Mouse (Mus musculus): ENCODE measurements around the gene Dscaml1. TPM values are rescaled to one million over a fixed set of nuclear protein-coding genes. Genes with fewer than 3 reads are reported as not detected.

Gene Dscaml1
- polyA plus RNA-seq, 1 experiment, result 32.4 TPM

DNA sequence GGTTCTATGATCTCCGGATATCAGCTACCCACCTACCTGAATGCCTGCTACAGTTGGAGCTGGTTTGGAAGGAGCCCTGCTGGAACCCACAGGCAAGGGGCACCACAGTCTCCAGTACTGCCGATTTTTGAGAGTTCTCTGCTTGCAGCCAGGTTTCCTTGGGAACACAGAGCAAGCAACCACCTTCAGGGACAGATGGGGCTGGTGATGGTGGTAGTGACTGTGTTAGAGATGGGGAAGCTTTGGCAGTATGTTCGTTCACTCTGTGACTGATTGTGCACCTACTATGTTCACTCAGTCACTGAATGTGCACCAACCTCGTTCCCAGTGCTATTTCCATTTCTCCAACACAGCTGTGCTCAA is 252.2 kb downstream of the Dscaml1 start:
- Histone ChIP-seq H3K27ac (ENCODE audit: control insufficient read depth, insufficient read depth, low read depth, low read length) (no peak overlapping the region), H3K27me3 (ENCODE audit: control insufficient read depth, insufficient read depth, low read length) (no peaks in the 10 kb centered on the region), H3K36me3 (ENCODE audit: control insufficient read depth, insufficient read depth, low read length) (no peaks in the 10 kb centered on the region), H3K4me1 (ENCODE audit: control insufficient read depth, insufficient read depth, low read length) (peaks cover 5% of the 10 kb centered on the region), H3K4me3 (ENCODE audit: control insufficient read depth, low read depth, low read length) (no peak overlapping the region)
- TF ChIP-seq CTCF (IDR thresholded peaks at IDR 0.05; ENCODE audit: control insufficient read depth, insufficient read depth, insufficient replicate concordance, low read depth, low read length), result no peak
- TF ChIP-seq POLR2A (IDR thresholded peaks at IDR 0.05; ENCODE audit: control insufficient read depth, low read depth, low read length), result no peak

DNA sequence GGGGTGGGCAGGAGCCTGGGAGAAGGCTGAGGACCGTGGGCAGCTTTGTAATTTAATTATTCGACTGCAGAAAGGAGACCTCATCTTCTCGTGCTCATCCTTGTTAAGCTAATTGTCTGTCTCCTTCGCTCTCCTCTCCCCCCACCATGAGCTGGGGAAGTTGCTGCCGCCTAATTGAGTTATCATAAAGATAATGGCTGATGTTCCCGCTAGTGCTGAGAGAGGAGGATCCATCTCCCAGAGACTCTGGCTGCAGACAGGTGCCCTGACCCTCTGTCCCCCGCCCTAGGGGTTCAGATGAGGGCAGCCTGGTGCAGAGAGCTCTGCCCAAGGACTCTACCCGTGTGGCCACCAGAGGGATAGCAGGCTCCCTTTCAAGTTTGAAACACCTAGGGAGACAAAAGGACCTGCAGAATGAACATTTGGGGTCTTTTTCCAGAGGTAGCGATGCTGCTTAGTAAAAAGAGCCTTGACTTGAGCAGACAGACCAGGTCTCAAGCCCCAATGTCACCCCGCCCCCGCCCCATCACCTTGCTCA is 256.1 kb downstream of the Dscaml1 start:
- H3K27ac ChIP-seq (ENCODE audit: control insufficient read depth, insufficient read depth, low read depth, low read length), result no peak overlapping the region
- peak overlapping the region; percentile 70 for H3K4me3 ChIP-seq (ENCODE audit: control insufficient read depth, low read depth, low read length)
- H3K36me3 ChIP-seq (ENCODE audit: control insufficient read depth, insufficient read depth, low read length), result no peaks in the 10 kb centered on the region
- no peaks in the 10 kb centered on the region for H3K27me3 ChIP-seq (ENCODE audit: control insufficient read depth, insufficient read depth, low read length)
- TF ChIP-seq POLR2A (IDR thresholded peaks at IDR 0.05; ENCODE audit: control insufficient read depth, low read depth, low read length), result no peak
- H3K4me1 ChIP-seq (ENCODE audit: control insufficient read depth, insufficient read depth, low read length), result peaks cover 5% of the 10 kb centered on the region; the same call in 1 of the 2 replicates

DNA sequence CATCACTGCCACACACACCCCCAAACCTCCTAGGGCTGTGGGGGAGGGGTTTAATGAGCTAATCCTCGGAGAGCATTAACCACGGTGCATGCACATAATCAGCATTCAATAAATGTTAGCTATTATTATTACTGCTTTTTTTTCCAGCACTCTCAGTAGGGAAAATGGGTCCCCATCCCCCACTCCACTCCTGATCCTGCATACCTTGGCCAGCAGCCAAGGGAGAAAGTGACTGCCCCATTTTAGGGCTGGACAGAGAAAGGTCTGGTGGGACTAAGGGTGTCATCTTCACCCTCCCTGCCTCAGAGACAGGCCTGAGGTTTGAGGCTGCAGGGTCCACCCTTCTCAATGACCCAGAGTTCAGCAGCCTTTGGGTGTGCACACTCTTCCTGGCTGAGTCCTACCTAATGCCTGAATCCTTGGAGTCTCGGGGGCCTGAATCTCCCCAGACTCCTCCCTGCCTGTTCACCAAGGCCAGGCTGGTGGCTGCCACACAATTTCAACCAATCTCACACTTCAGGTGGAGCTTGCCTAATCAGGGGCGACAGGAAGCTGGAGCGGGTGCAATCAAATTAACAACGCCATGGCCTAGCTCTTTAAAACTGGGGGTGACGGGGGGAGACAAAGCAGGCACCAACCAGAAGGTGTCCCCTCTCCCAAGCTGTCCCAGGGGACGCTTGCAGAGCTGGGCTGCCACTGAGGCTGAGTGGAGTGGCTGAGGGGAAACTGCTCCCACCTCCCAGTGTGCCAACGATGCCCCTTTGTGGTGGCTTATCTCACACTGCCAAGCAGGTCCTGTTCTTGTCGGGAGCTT is 267.2 kb downstream of the Dscaml1 start:
- H3K4me1 ChIP-seq (ENCODE audit: control insufficient read depth, insufficient read depth, low read length), result peaks cover 6% of the 10 kb centered on the region
- H3K36me3 ChIP-seq (ENCODE audit: control insufficient read depth, insufficient read depth, low read length), result no peaks in the 10 kb centered on the region
- no peak overlapping the region for H3K27ac ChIP-seq (ENCODE audit: control insufficient read depth, insufficient read depth, low read depth, low read length)
- TF ChIP-seq CTCF (IDR thresholded peaks at IDR 0.05; ENCODE audit: control insufficient read depth, insufficient read depth, insufficient replicate concordance, low read depth, low read length) (no peak), POLR2A (IDR thresholded peaks at IDR 0.05; ENCODE audit: control insufficient read depth, low read depth, low read length) (no peak)
- H3K4me3 ChIP-seq (ENCODE audit: control insufficient read depth, low read depth, low read length), result no peak overlapping the region
- H3K27me3 ChIP-seq (ENCODE audit: control insufficient read depth, insufficient read depth, low read length), result no peaks in the 10 kb centered on the region

DNA sequence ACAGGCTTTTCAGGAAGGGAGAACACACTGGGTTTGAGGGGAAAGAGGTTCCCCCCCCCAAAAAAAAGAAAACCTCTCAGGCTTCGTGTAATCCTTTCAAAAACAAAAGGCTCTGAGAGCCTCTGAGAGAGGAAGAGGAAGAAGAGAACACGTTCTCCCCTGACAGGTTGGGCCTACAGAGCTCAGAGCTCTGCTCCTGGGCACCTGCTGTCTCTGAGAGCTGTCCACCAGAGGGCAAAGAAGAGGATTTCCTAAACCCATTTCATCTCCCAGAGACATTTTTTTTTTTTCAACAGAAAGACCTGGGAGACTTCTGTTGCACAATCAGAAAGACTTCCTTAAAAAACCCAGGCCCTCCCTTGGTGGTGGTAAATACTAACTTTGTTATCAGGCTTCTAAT is 267.8 kb downstream of the Dscaml1 start:
- H3K4me3 ChIP-seq (ENCODE audit: control insufficient read depth, low read depth, low read length), result no peak overlapping the region
- TF ChIP-seq CTCF (IDR thresholded peaks at IDR 0.05; ENCODE audit: control insufficient read depth, insufficient read depth, insufficient replicate concordance, low read depth, low read length), result no peak
- H3K4me1 ChIP-seq (ENCODE audit: control insufficient read depth, insufficient read depth, low read length), result peaks cover 6% of the 10 kb centered on the region
- no peaks in the 10 kb centered on the region for H3K36me3 ChIP-seq (ENCODE audit: control insufficient read depth, insufficient read depth, low read length)
- no peak overlapping the region for H3K27ac ChIP-seq (ENCODE audit: control insufficient read depth, insufficient read depth, low read depth, low read length)
- no peaks in the 10 kb centered on the region for H3K27me3 ChIP-seq (ENCODE audit: control insufficient read depth, insufficient read depth, low read length)

DNA sequence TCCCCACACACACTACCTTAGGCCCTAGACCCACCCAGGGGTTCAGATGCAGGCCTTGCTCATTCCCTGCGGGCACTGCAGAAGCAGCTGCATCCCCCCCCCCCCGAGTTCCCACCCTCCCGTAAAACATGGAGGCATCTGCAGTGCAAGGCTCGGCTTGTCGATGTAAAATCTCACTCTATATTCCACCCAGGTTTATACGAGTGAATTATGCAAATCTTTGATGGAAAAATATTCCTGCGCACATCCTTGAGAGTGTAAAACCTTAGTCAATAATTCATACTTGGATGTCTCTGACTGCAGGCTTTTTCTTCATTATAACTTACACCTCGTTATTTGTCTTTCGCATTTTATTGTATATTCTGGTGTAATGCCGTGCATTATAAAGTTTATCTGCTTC is 272.7 kb downstream of the Dscaml1 start:
- Histone ChIP-seq H3K27ac (ENCODE audit: control insufficient read depth, insufficient read depth, low read depth, low read length) (no peak overlapping the region), H3K4me3 (ENCODE audit: control insufficient read depth, low read depth, low read length) (no peak overlapping the region), H3K4me1 (ENCODE audit: control insufficient read depth, insufficient read depth, low read length) (peaks cover 6% of the 10 kb centered on the region), H3K27me3 (ENCODE audit: control insufficient read depth, insufficient read depth, low read length) (no peaks in the 10 kb centered on the region), H3K36me3 (ENCODE audit: control insufficient read depth, insufficient read depth, low read length) (no peaks in the 10 kb centered on the region)
- no peak for TF ChIP-seq CTCF (IDR thresholded peaks at IDR 0.05; ENCODE audit: control insufficient read depth, insufficient read depth, insufficient replicate concordance, low read depth, low read length)
- no peak for TF ChIP-seq POLR2A (IDR thresholded peaks at IDR 0.05; ENCODE audit: control insufficient read depth, low read depth, low read length)

DNA sequence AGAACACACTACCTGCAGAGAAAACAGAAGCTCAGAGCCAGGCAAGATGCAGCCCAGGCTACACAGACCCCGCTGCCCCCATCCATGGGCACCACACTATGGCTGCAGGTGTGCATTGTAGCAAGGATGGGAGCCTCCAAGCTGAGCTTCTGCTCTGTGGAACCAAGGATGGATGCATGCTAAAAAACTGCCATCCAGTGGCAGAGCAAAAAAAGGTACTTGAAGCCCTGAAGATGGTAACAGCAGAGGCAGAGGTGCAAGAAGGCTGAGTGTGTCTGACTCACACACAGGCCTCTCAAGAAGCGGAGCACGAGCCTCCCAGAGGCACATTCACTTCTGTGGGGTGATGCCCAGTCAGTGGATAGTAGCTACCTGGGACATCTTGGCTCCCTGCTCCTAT is 276.8 kb downstream of the Dscaml1 start:
- no peak overlapping the region for H3K27ac ChIP-seq (ENCODE audit: control insufficient read depth, insufficient read depth, low read depth, low read length)

DNA sequence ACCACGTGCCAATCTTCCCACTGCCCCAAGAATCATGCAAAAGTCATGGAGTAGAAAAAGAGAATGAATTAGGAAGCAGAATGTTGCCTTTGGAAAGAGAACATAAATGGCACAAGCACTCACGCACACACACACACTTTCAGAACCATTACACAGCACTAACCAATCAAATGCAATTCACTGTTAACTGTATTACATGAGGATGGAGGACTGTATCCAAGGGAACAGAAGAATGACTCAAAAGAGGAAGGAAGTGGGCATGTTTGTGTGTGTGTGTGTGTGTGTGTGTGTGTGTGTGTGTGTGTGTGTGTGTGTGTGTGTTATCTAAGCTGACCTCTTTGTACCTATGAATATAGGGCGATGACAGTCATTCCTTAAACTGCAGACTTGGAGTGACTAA is 278.0 kb downstream of the Dscaml1 start:
- H3K4me3 ChIP-seq (ENCODE audit: control insufficient read depth, low read depth, low read length), result no peak overlapping the region
- H3K27ac ChIP-seq (ENCODE audit: control insufficient read depth, insufficient read depth, low read depth, low read length), result no peak overlapping the region
- no peaks in the 10 kb centered on the region for H3K27me3 ChIP-seq (ENCODE audit: control insufficient read depth, insufficient read depth, low read length)
- H3K36me3 ChIP-seq (ENCODE audit: control insufficient read depth, insufficient read depth, low read length), result no peaks in the 10 kb centered on the region
- H3K4me1 ChIP-seq (ENCODE audit: control insufficient read depth, insufficient read depth, low read length), result no peaks in the 10 kb centered on the region
- no peak for TF ChIP-seq CTCF (IDR thresholded peaks at IDR 0.05; ENCODE audit: control insufficient read depth, insufficient read depth, insufficient replicate concordance, low read depth, low read length)
- TF ChIP-seq POLR2A (IDR thresholded peaks at IDR 0.05; ENCODE audit: control insufficient read depth, low read depth, low read length), result no peak

More for the DNA sequence above, 276.8 kb downstream of the Dscaml1 start:
- no peaks in the 10 kb centered on the region for H3K36me3 ChIP-seq (ENCODE audit: control insufficient read depth, insufficient read depth, low read length)
- TF ChIP-seq CTCF (IDR thresholded peaks at IDR 0.05; ENCODE audit: control insufficient read depth, insufficient read depth, insufficient replicate concordance, low read depth, low read length) (no peak), POLR2A (IDR thresholded peaks at IDR 0.05; ENCODE audit: control insufficient read depth, low read depth, low read length) (no peak)
- H3K27me3 ChIP-seq (ENCODE audit: control insufficient read depth, insufficient read depth, low read length), result no peaks in the 10 kb centered on the region
- H3K4me1 ChIP-seq (ENCODE audit: control insufficient read depth, insufficient read depth, low read length), result no peaks in the 10 kb centered on the region
- H3K4me3 ChIP-seq (ENCODE audit: control insufficient read depth, low read depth, low read length), result no peak overlapping the region
